Mouse (Mus musculus): Measurements from ENCODE around the gene Atg4c. TPM values are rescaled to one million over a fixed set of nuclear protein-coding genes. Genes with fewer than 3 reads are reported as not detected.

The Atg4c gene
- polyA plus RNA-seq, 1 experiment from 2014 or later = 22.1 TPM

DNA sequence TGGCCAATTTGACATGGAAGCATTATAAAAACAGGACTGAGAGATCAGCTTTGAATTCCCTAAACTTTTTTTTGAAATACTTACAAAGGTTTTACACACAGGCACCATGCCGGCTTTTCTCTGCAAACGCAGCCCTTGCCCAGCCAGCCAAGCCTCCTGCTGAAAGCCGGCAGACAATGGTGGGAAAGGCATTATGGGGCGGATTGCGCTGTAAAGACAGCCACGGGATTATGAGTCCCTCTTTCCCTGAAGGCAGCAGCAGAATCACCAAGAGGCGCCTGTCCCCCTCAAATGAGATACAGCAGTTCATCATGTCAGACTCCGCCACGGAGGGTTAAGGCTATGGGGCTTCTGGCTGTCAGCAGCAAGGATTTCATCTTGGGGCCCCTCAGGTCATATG lies 79.1 kb downstream of the Atg4c start:
- Histone ChIP-seq H3K4me2 (replicated peaks) (no peak overlapping the region), H3K27me3 (no peaks in the 10 kb centered on the region), H3K9ac (no peak overlapping the region), H3K4me1 (no peaks in the 10 kb centered on the region), H3K4me3 (no peak overlapping the region), H3K36me3 (peaks cover 3% of the 10 kb centered on the region; the same call in 1 of the 2 replicates), H3K9me3 (no peaks in the 10 kb centered on the region), H3K27ac (no peak overlapping the region)
- 39% methylated on average over 9 of the region's 9 CpGs for WGBS
- ATAC-seq (ENCODE audit: insufficient number of reproducible peaks, insufficient read depth, low FRiP score, low TSS enrichment) = no peak

DNA sequence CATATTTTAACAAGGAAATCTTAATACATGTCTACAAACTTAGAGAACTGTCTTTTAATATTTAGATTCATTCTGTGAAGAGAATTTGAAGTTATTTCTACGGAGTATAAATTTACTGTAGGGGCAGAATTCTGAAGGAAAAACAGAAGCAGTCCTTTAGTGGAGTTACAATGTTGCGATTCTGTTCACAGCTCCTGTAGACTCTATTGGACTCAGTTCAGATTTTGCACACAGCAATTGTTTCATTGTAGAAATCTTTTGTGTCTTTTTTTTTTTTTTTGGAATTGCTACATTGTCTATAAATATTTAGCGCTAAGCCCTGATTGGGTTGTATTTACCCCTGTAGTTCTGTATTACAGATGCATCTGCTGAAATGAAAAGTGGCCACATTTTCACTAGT lies 79.7 kb downstream of the Atg4c start:
- Histone ChIP-seq H3K9me3 (no peaks in the 10 kb centered on the region), H3K4me3 (no peak overlapping the region), H3K27ac (no peak overlapping the region), H3K27me3 (no peaks in the 10 kb centered on the region), H3K36me3 (peaks cover 3% of the 10 kb centered on the region; the same call in 1 of the 2 replicates), H3K4me2 (replicated peaks) (no peak overlapping the region), H3K4me1 (no peaks in the 10 kb centered on the region), H3K9ac (no peak overlapping the region)
- ATAC-seq (ENCODE audit: insufficient number of reproducible peaks, insufficient read depth, low FRiP score, low TSS enrichment) = no peak
- 92% methylated on average over 3 of the region's 3 CpGs for WGBS

DNA sequence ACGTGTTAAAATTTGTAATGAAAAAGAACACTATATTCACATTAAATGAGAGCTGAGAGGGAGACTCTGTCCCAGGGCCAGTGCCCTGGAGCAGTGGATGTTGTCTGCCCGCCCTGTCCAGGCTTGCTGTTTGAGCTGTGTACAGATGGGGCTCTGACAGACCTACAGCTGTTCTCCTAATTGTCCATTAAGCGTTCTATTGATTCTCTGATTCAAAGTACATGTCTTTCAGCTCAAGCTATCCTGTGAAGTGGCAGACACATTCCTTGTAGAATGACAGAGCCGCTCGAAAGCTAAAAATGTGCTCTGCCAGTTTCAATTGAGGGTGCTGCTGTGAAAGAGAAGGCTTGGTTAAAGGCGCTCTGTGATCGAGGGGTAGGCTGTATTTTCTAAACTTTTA lies 80.2 kb downstream of the Atg4c start:
- 56% methylated on average over 7 of the region's 7 CpGs for WGBS
- Histone ChIP-seq H3K27ac (no peak overlapping the region), H3K4me1 (no peaks in the 10 kb centered on the region), H3K9me3 (no peaks in the 10 kb centered on the region), H3K9ac (no peak overlapping the region), H3K36me3 (peaks cover 3% of the 10 kb centered on the region; the same call in 1 of the 2 replicates), H3K4me3 (no peak overlapping the region), H3K4me2 (replicated peaks) (no peak overlapping the region), H3K27me3 (no peaks in the 10 kb centered on the region)
- ATAC-seq (ENCODE audit: insufficient number of reproducible peaks, insufficient read depth, low FRiP score, low TSS enrichment) = no peak

DNA sequence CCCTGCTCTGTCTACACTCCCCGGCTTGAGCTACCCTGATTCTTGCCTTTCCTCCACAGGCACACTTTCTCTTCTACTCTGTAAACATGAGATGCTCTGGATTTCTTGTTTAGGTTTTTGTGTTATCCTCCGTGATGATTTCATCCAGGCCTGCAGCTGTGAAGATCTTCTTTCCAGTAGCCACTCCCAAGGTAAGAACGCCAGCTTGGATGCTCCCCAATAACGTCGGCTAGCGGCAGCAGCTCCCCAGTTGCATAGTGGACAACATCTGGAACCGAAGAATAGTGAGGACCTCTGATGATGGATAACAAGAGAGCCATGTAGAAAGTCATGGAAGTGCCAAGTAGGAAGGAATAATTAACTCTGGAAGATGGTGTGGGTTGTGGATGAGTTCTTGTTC lies 85.1 kb downstream of the Atg4c start:
- H3K4me3 ChIP-seq = no peak overlapping the region
- no peak for ATAC-seq (ENCODE audit: insufficient number of reproducible peaks, insufficient read depth, low FRiP score, low TSS enrichment)
- no peaks in the 10 kb centered on the region for H3K27me3 ChIP-seq
- no peak overlapping the region for H3K4me2 ChIP-seq (replicated peaks)
- no peaks in the 10 kb centered on the region for H3K36me3 ChIP-seq
- WGBS = 88% methylated on average over 7 of the region's 7 CpGs
- no peaks in the 10 kb centered on the region for H3K9me3 ChIP-seq
- no peak overlapping the region for H3K9ac ChIP-seq
- no peaks in the 10 kb centered on the region for H3K4me1 ChIP-seq
- no peak overlapping the region for H3K27ac ChIP-seq

DNA sequence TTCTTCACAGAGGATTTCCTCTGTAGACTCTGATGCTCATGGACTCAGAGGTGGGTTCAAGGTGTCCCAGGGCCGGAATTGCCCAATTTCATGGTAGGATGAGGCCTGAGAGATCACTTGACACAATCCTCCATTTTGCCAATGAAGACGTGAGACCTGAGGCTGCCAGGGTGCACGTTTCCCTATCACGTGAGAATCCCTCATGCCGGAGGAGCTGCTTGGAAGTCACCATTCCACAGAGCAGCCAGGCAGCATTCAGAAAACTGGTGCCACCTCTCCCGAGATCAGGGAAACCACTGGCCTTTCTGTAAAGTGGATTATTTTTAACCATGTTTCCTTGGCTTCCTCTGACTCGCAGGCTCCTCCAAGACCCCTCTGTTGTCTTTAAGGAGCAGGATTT lies 88.0 kb downstream of the Atg4c start:
- WGBS = 74% methylated on average over 7 of the region's 7 CpGs
- H3K9me3 ChIP-seq = no peaks in the 10 kb centered on the region
- ATAC-seq (ENCODE audit: insufficient number of reproducible peaks, insufficient read depth, low FRiP score, low TSS enrichment) = no peak
- no peak overlapping the region for H3K4me3 ChIP-seq
- H3K27me3 ChIP-seq = no peaks in the 10 kb centered on the region
- no peak overlapping the region for H3K27ac ChIP-seq
- H3K36me3 ChIP-seq = no peaks in the 10 kb centered on the region
- no peaks in the 10 kb centered on the region for H3K4me1 ChIP-seq
- no peak overlapping the region for H3K4me2 ChIP-seq (replicated peaks)
- H3K9ac ChIP-seq = no peak overlapping the region

DNA sequence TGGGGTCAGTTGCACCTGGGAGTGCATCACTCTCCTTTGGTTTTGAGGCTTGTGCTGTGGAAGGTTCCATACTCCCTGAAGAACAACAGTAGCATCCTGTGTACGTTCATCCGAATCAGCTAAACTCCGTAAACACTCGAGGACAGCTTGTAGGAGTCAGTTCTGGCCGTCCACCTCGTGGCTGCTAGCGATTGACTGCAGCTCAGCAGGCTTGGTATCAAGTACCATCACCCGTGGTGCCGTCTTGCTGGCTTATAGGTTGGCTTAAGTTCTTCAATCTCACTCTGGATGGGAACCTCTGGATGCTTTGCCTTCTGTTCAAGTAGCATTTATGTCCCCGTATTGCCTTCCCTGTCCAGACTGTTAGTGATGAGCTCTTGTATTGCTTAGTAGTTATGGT lies 95.6 kb downstream of the Atg4c start:
- H3K27me3 ChIP-seq = no peaks in the 10 kb centered on the region
- no peaks in the 10 kb centered on the region for H3K36me3 ChIP-seq
- no peak overlapping the region for H3K27ac ChIP-seq
- ATAC-seq (ENCODE audit: insufficient number of reproducible peaks, insufficient read depth, low FRiP score, low TSS enrichment) = no peak
- no peak overlapping the region for H3K9ac ChIP-seq
- H3K4me3 ChIP-seq = no peak overlapping the region
- 85% methylated on average over 10 of the region's 10 CpGs for WGBS
- no peaks in the 10 kb centered on the region for H3K4me1 ChIP-seq
- H3K9me3 ChIP-seq = no peaks in the 10 kb centered on the region
- no peak overlapping the region for H3K4me2 ChIP-seq (replicated peaks)

DNA sequence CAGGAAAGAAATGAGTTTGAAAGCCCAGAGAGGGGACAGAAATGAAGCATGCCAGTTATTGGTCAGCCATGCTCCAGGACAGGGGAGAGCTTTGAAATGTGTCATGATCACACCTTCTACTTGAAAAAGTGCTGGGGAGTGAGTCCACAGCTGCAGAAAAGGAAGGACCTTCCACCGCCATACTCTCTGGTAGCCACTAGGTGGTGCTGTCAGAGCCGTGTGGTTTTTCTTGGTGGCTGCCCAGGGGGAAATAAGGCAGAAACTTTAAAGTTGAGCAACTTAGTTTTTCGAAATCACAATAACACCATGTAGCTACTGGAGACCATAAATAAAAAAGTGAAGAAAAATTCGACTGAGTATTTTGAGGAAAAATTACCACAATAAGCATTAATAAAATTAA lies 104.9 kb downstream of the Atg4c start:
- no peaks in the 10 kb centered on the region for H3K27me3 ChIP-seq
- no peak for ATAC-seq (ENCODE audit: insufficient number of reproducible peaks, insufficient read depth, low FRiP score, low TSS enrichment)
- 0 out of 2 replicates have a peak, but pooled peaks cover 13% of the 10 kb centered on the region for H3K4me1 ChIP-seq
- no peak overlapping the region for H3K9ac ChIP-seq
- 17% methylated on average over 4 of the region's 4 CpGs for WGBS
- no peak overlapping the region for H3K4me2 ChIP-seq (replicated peaks)
- no peak overlapping the region for H3K27ac ChIP-seq
- no peaks in the 10 kb centered on the region for H3K36me3 ChIP-seq
- H3K9me3 ChIP-seq = peaks cover 6% of the 10 kb centered on the region; the same call in 1 of the 2 replicates
- H3K4me3 ChIP-seq = no peak overlapping the region

DNA sequence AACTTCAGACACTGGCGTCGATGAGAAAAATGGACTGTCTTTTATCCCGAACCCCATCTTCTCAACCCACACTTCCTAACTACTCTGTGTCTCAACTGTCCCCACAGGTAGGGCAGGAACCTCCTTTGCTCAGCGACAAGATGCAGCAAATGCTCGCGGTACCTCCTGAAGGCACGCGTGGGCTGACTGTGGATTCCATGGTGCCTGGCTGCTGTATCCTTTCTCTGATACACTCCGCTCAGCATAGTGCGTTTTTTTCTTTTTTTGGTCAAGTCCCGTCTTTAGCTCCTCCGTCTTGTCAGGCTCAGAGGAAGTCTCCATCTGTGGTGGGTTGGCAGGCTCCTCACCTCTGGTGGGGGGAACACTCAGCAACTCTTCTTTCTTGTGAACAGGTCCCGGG lies 111.1 kb downstream of the Atg4c start:
- no peak overlapping the region for H3K27ac ChIP-seq
- H3K36me3 ChIP-seq = no peaks in the 10 kb centered on the region
- no peaks in the 10 kb centered on the region for H3K4me1 ChIP-seq
- no peaks in the 10 kb centered on the region for H3K27me3 ChIP-seq
- no peak overlapping the region for H3K9ac ChIP-seq
- no peak overlapping the region for H3K4me3 ChIP-seq
- peaks cover 6% of the 10 kb centered on the region; the same call in 1 of the 2 replicates for H3K9me3 ChIP-seq
- no peak overlapping the region for H3K4me2 ChIP-seq (replicated peaks)
- 86% methylated on average over 13 of the region's 13 CpGs for WGBS
- ATAC-seq (ENCODE audit: insufficient number of reproducible peaks, insufficient read depth, low FRiP score, low TSS enrichment) = no peak

Other genes starting within 250 kb of the Atg4c start
- gene Angptl3, start 163.0 kb upstream of the Atg4c start, polyA plus RNA-seq (2016; fragmentation: Nextera tagmentation; extraction: Ambion mirVana) = 1.4 and 1.5 TPM in 2 replicates
- 88.7 and 94.2 TPM in 2 replicates for gene Dock7, start 73.0 kb upstream of the Atg4c start, polyA plus RNA-seq (2016; fragmentation: Nextera tagmentation; extraction: Ambion mirVana)
- 0.31 and 0.38 TPM in 2 replicates for gene Gm12689, start 102.0 kb downstream of the Atg4c start, polyA plus RNA-seq (2016; fragmentation: Nextera tagmentation; extraction: Ambion mirVana)

All from embryonic facial prominence, embryonic 12.5 days (tissue).